Mouse (Mus musculus) erythroblast, embryonic 14.5 days (primary cell): Measurements from ENCODE around the gene Lhb. TPM values are rescaled to one million over a fixed set of nuclear protein-coding genes. Genes with fewer than 3 reads are reported as not detected.
"Not testable (repeated sequence)": the region's sequence is repeated elsewhere in the genome, so short reads cannot be mapped to it uniquely, and the experiment has no call there.

Experiments used
- H3K27me3 ChIP-seq: 2 replicates; pipeline ENCODE4 v1.6.1; 2012; ENCODE audit warnings: inconsistent platforms; ENCODE audit not compliant: control insufficient read depth
- H3K36me3 ChIP-seq: 2 replicates; pipeline ENCODE4 v1.6.1; 2012; ENCODE audit warnings: mild to moderate bottlenecking, inconsistent platforms; ENCODE audit not compliant: control insufficient read depth
- H3K4me1 ChIP-seq: 2 replicates; pipeline ENCODE4 v1.6.1; 2012; ENCODE audit warnings: inconsistent platforms; ENCODE audit not compliant: control insufficient read depth
- H3K4me3 ChIP-seq: replicated peaks from 2 replicates; pipeline ENCODE3; 2012; ENCODE audit warnings: moderate library complexity, mild to moderate bottlenecking, inconsistent platforms
- H3K9me3 ChIP-seq: 2 replicates; pipeline ENCODE4 v1.6.1; 2012; ENCODE audit warnings: low read length, inconsistent platforms, mixed read lengths; ENCODE audit not compliant: control insufficient read depth
- GATA1 ChIP-seq: IDR thresholded peaks from 2 replicates; pipeline ENCODE4 v1.6.1; 2012; ENCODE audit warnings: low read length, inconsistent platforms, mixed read lengths
- TAL1 ChIP-seq: IDR thresholded peaks from 3 replicates; pipeline ENCODE4 v1.6.1; 2012; ENCODE audit warnings: low read length, inconsistent platforms, mixed read lengths
- polyA plus RNA-seq: library from polyadenylated mRNA; stranded (reverse); fragments of >175 nt; gene quantifications from 2 replicates; pipeline ENCODE4 v1.2.3, GENCODE M21; 2012

Gene Lhb
- polyA plus RNA-seq = not detected in 2 replicates

DNA sequence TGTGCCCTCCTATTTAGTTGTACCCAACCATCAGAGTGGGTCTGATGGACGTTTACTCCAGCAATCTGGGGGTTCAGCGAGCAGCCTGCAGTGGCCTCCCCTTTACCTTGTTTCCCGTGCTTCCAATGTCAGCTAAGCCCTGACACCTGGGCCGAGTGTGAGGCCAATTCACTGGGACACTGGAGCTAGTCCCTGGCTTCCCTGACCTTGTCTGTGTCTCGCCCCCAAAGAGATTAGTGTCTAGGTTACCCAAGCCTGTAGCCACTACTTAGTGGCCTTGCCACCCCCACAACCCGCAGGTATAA lies at the start of gene Lhb:
TSS of gene Lhb (plus strand) at position 206 of the 305 bp plus-strand sequence.
- peaks cover 45% of the 10 kb centered on the region for H3K27me3 ChIP-seq
- peaks cover 51% of the 10 kb centered on the region for H3K36me3 ChIP-seq
- H3K4me1 ChIP-seq = no peaks in the 10 kb centered on the region
- H3K4me3 ChIP-seq = no peak within 1 kb of the TSS
- no peak for TF ChIP-seq TAL1
- TF ChIP-seq GATA1 = no peak
- peaks cover 1% of the 10 kb centered on the region; the same call in 1 of the 2 replicates for H3K9me3 ChIP-seq

DNA sequence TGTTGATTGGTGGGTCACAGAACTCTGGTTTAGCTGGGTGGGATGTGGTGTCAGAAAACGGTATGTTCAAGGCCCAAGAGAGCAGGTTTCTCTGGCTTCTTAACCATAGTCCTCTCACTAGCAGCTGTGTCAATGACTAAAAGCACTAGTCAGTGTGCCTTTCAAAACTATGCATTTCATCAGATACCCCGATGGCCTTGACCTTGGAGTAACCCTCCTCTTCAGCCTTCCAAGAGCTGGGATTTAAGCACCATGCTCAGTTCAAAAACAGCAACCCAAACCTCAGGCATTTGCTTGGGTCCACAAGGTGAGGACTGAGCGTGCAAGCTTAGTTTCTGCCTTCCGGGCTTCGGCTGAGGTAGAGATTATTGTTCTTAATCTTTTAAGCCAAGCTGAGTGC lies 48.2 kb upstream of the Lhb start:
- H3K36me3 ChIP-seq = peaks cover 57% of the 10 kb centered on the region
- no peak overlapping the region for H3K4me3 ChIP-seq
- no peak for TF ChIP-seq GATA1
- TF ChIP-seq TAL1 = no peak
- peaks cover 36% of the 10 kb centered on the region for H3K4me1 ChIP-seq
- H3K9me3 ChIP-seq = no peaks in the 10 kb centered on the region
- peaks cover 33% of the 10 kb centered on the region for H3K27me3 ChIP-seq

DNA sequence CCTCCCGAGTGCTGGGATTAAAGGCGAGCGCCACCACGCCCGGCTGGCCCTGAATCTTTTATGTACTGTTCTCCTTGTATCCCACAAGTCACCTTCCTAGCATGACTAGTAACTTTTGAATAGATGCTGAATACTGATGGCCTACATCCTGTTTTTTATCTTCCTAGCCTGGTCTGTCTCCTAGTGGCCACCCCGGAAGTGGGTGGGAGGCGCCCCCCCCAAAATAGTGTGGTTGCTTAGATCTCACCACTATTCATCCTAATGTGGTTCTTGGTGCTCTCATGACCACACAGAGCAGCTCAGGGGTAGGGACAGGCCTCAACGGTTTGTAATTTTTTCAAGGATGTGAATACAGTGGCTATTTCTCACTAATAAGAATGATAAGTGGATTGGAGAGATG lies 46.0 kb upstream of the Lhb start:
- TF ChIP-seq TAL1 = no peak
- no peak for TF ChIP-seq GATA1
- peaks cover 79% of the 10 kb centered on the region for H3K36me3 ChIP-seq
- H3K4me3 ChIP-seq = no peak overlapping the region
- H3K27me3 ChIP-seq = peaks cover 11% of the 10 kb centered on the region
- no peaks in the 10 kb centered on the region for H3K9me3 ChIP-seq
- peaks cover 16% of the 10 kb centered on the region for H3K4me1 ChIP-seq

GRCm38 (mm10) chr7:45376057-45376456 lies 44.6 kb upstream of the Lhb start:
- Histone ChIP-seq H3K4me3 (no peak overlapping the region), H3K9me3 (no peaks in the 10 kb centered on the region), H3K36me3 (peaks cover 93% of the 10 kb centered on the region), H3K27me3 (no peaks in the 10 kb centered on the region), H3K4me1 (peaks cover 4% of the 10 kb centered on the region; the same call in 1 of the 2 replicates)
- TF ChIP-seq TAL1 = no peak
- no peak for TF ChIP-seq GATA1

DNA sequence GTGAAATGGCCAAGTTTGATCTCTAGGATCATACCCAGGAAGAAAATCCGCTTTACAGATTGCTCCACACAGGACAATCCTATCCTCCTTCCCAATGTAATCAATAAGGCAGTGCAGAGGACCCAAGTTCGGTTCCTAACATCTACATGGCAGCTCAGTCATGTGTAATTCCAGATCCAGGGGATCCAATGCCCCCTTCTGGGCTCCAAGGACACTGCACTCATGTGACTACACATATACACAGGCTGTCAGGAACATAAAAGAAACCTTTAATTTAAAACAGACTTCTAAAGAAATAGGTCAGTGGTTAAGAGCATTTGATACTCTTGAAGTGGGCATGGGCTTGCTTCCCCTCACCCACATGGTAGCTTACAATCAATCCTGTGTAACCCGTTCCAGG lies 34.5 kb upstream of the Lhb start:
- Histone ChIP-seq H3K4me1 (no peaks in the 10 kb centered on the region), H3K4me3 (no peak overlapping the region)
- TF ChIP-seq TAL1 (no peak), GATA1 (no peak)

DNA sequence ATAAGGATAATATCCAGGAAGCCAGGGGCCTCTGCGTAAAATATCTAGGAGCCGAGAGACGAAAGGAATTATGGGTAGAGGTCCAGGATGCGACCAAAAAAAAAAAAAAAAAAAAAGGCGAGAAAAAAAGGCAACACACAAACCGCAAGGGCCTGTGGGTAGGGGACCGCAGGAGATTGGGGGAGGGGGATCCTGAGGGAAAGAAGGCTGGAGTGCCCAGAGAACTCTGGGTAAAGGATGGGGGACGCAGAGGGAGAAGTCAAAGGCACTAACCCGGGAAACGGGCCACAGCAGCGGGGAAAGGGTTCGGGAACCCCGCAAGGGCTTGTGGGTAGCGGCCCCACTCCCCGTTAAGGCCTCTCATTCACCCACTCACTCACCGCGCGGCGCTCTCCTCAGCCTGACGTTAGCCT lies 25.5 kb upstream of the Lhb start:
- no peaks in the 10 kb centered on the region for H3K9me3 ChIP-seq
- H3K27me3 ChIP-seq = no peaks in the 10 kb centered on the region
- TF ChIP-seq GATA1 = no peak
- no peak for TF ChIP-seq TAL1
- peaks cover 44% of the 10 kb centered on the region for H3K36me3 ChIP-seq
- peak overlapping the region; percentile 97 for H3K4me3 ChIP-seq
- peaks cover 36% of the 10 kb centered on the region for H3K4me1 ChIP-seq

More for the DNA sequence above, 34.5 kb upstream of the Lhb start:
- H3K36me3 ChIP-seq = peaks cover 99% of the 10 kb centered on the region
- H3K9me3 ChIP-seq = no peaks in the 10 kb centered on the region
- no peaks in the 10 kb centered on the region for H3K27me3 ChIP-seq

- TF ChIP-seq GATA1 (no peak), TAL1 (no peak)
- H3K9me3 ChIP-seq = no peaks in the 10 kb centered on the region
- peaks cover 36% of the 10 kb centered on the region for H3K4me1 ChIP-seq
- peaks cover 38% of the 10 kb centered on the region for H3K36me3 ChIP-seq
- no peaks in the 10 kb centered on the region for H3K27me3 ChIP-seq
- peak within 1 kb of the TSS; percentile 97 for H3K4me3 ChIP-seq
Observed at GRCm38 (mm10) chr7:45395578-45396336, 24.9 kb upstream of the Lhb start, which contains the start of gene Snrnp70. TSS of gene Snrnp70 (minus strand) at chr7:45395742.

DNA sequence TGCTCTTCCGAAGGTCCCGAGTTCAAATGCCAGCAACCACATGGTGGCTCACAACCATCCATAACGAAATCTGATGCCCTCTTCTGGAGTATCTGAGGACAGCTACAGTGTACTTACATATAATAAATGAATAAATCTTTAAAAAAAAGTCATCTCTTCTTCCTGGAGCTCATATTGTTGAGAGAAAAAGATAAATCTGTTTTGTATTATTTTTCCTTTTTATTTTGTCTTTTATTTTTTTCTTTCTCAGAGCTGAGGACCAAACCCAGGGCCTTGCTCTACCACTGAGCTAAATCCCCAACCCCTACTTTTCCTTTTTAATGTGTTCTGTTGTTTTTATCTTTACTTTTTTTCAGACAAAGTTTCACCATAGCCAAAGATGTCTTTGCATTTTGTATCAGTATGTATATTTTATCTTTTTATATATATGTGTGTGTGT lies 24.3 kb upstream of the Lhb start:
- Histone ChIP-seq H3K36me3 (peaks cover 33% of the 10 kb centered on the region), H3K4me1 (peaks cover 36% of the 10 kb centered on the region), H3K4me3 (peak overlapping the region; percentile 97)
- not testable (repeated sequence) for H3K9me3 ChIP-seq, H3K27me3 ChIP-seq

DNA sequence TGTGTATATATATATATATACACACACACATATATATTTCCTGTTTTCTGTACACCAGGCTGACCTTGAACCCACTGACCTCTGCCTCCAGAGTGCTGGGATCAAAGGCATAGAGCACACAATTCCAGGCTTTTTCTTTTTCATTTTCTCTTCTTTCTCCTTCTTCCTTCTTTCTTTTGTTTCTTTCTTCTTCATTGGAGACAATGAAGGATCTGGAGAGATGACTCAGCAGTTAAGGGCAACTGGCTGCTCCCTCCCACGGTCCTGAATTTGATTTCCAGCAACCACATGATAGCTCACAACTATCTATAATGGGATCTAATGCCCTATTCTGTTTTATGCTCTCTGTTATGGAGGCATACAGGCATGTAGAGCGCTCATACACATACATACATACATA lies 23.8 kb upstream of the Lhb start:
- H3K27me3 ChIP-seq = peaks cover 4% of the 10 kb centered on the region

DNA sequence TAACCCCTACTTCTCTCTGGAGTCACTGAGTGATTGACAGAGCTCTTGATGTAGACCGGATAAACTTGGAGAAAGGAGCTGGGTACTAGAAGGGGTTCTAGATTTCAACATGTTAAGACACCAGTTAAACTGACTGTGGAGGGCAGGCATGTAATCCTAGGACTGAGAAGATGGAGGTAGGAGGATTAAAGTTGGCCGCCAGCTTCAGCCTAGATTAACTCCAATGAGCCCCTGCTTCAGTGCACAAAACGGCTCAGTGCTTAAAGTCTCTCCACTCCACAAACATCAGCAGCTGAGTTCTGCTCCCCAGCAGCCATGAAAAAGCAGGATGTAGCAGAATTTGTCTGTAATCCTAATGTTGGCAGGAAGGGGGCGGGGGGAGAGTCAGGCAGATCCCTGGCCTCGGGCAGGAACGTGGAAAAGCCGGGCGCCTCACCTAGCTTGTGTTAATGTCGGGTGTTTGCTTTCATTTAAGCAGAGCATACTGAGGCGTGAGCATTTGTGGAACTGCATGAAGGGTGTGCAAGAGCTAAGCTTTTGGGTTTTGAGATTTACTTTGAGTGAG lies 19.0 kb upstream of the Lhb start:
- no peak for TF ChIP-seq TAL1
- TF ChIP-seq GATA1 = no peak
- Histone ChIP-seq H3K4me3 (no peak overlapping the region), H3K4me1 (peaks cover 11% of the 10 kb centered on the region), H3K36me3 (no peaks in the 10 kb centered on the region), H3K27me3 (peaks cover 36% of the 10 kb centered on the region), H3K9me3 (peaks cover 4% of the 10 kb centered on the region; the same call in 1 of the 2 replicates)

More for the DNA sequence above, 23.8 kb upstream of the Lhb start:
- TF ChIP-seq TAL1 (no peak), GATA1 (no peak)
- H3K9me3 ChIP-seq = no peaks in the 10 kb centered on the region
- peaks cover 36% of the 10 kb centered on the region for H3K4me1 ChIP-seq
- peaks cover 29% of the 10 kb centered on the region for H3K36me3 ChIP-seq
- H3K4me3 ChIP-seq = no peak overlapping the region
